Mouse (Mus musculus) urinary bladder, postnatal 14 days (tissue): ENCODE data around the gene Gm49673.
"Not testable (repeated sequence)": the region's sequence is repeated elsewhere in the genome, so short reads cannot be mapped to it uniquely, and the experiment has no call there.

ENCODE experiments used
- DNase-seq: peaks from one replicate; pipeline ENCODE4 v3.0.0; 2021; ENCODE audit warnings: low spot score

The Gm49673 gene

DNA sequence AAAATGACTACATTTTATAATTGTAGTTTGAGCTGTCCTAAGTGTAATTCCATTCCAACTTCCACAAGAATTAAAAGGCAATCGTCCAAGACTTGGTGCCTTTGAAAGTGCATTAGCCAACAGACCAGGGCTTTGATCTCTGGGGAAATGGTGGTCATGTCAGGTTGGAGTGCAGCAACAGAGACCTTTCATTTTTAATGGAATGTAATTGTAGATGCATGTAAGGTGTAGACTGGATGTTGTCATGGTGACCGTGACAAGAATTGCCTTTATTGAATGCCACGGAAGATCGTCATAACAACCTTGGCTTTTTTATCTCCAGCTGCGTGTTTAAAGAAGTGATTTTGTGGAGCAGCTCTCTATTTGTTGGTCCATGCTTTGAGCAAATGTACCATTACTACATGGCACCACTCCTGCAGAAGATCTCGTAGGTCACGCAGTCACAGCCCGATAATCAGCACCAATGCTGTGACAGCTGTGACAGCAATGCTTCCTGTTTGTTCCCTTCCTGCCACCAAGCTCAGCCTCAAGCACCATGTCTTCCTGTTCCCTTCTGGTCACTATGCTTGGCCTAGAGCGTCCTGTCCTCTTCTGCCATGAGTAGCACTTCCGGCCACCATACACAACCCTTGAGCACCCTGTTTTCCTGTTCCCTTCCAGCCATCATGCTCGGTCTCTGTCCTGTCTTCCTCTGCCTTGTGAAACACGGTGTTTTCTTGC, 107.5 kb downstream of the Gm49673 start:
- not testable (repeated sequence) for DNase-seq

DNA sequence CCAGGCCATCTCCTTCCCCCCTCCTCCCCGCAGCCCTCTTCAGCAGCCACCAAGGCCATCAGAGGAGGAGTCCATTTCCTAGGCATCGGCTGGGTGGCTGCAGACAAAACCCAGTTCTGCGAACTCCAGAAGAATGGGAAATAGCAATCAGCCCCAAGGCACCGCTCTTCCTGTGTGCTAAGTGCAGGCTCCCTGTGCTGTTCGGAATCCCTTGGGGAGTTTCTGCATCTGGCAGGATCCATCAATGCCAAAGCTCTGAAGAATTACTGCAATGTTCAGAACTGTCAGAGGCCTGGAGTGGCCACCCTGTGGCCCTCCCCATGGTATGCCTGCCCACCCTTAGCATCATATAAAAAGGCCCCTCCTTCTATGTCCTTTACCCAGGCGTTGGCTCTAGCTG, 110.6 kb downstream of the Gm49673 start:
- not testable (repeated sequence) for DNase-seq
